Mouse (Mus musculus): ENCODE results near the gene Gm21739. TPM values are rescaled to one million over a fixed set of nuclear protein-coding genes. Genes with fewer than 3 reads are reported as not detected.
"Not testable (repeated sequence)": the region's sequence is repeated elsewhere in the genome, so short reads cannot be mapped to it uniquely, and the experiment has no call there.

Gene Gm21739
- total RNA-seq (2014; rRNA removed; ENCODE audit: low replicate concordance) (not detected in 2 replicates), polyA plus RNA-seq (2015; fragmentation: Nextera tagmentation; extraction: Ambion mirVana) (not detected in 2 replicates)

- not testable (repeated sequence) for H3K4me3 ChIP-seq (ENCODE audit: low read depth, low read length); H3K27me3 ChIP-seq (ENCODE audit: control insufficient read depth, insufficient read depth, low read length); H3K36me3 ChIP-seq (replicated peaks; ENCODE audit: control insufficient read depth, insufficient read depth, low read length); H3K27ac ChIP-seq (ENCODE audit: low read depth); H3K4me1 ChIP-seq (ENCODE audit: control insufficient read depth, insufficient read depth); H3K4me2 ChIP-seq (ENCODE audit: low read depth, low read length); DNase-seq (ENCODE audit: low spot score); H3K9ac ChIP-seq (replicated peaks; ENCODE audit: low read depth, low read length); ATAC-seq (ENCODE audit: insufficient read depth, low read depth); H3K9me3 ChIP-seq (replicated peaks; ENCODE audit: control insufficient read depth, low read length)
- WGBS: no CpG with 5 or more reads among the region's 6 CpGs
These were observed at the start of gene Gm21739 for GRCm38 (mm10) chrY:44264344-44264743. Gene Gm21739 (minus strand): TSS chrY:44264444.
